Mouse (Mus musculus) megakaryocyte progenitor cell, adult 5-6 weeks (primary cell): ENCODE measurements around the gene Scn1b. TPM values are rescaled to one million over a fixed set of nuclear protein-coding genes. Genes with fewer than 3 reads are reported as not detected.

ENCODE experiments used
- ATAC-seq: replicated peaks from 2 replicates; pipeline ENCODE4 v1.8.0; 2016; ENCODE audit warnings: mild to moderate bottlenecking, moderate TSS enrichment, inconsistent platforms; ENCODE audit not compliant: poor library complexity
- total RNA-seq, 2 experiments: library from RNA; stranded (forward) in 1 of 2; stranded (reverse) in 1 of 2; fragments of 157-497, 149-512 nt in 1 of 2; fragments of 200-1000 nt in 1 of 2; gene quantifications; 2 replicates each; pipeline versions ENCODE4 v1.2.3 to v1.2.4; 2015 to 2017

Gene Scn1b
- total RNA-seq, 2 experiments from 2014 or later = 0.37 TPM; not detected in 1

DNA sequence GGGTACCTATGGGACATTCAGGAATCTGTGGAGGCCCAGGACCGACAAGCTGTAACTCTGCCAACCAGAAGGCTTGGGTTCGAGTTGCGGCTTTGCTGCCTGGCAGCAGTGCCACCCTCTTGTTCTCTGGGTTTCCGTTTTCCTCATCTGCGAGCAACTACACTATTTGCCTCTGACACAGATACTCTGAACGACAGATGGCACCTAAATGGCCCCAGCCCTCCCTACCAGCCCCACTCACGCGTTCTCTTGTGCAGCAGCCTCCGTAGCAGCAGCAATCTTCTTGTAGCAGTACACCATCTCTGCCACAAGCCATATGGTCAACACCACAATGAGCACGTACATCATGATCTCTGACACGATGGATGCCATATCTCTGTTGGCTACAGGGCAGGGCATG, 9.3 kb downstream of the Scn1b start:
- no peak for ATAC-seq

GRCm38 (mm10) chr7:31116721-31117145, 10.1 kb downstream of the Scn1b start:
- ATAC-seq = no peak

DNA sequence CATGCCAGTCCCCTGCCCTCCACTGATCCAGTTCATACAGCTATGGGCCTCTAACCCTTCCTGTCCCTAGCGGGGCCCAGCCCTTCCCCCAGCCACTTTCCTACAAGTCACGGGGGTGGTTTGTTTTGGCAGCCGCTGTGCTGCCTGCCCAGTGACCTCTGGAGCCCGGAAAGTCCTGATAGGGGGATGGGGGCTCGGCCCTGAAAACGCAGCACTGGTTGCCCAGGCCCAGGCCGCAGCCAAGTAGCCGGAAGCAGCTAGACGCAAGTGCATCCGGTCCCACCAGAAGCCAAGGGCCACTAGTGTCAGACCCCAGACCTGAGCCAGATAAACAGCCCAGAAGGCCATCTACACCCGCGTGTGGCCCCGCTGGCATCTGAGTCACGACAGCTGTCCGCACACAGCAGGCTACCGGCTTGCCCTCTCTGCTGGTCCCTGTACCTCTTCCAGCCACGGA, 11.2 kb downstream of the Scn1b start:
- peak; percentile 27 for ATAC-seq

GRCm38 (mm10) chr7:31115182-31115581, 11.6 kb downstream of the Scn1b start, which contains the start of gene Hpn:
Gene Hpn, minus strand, starts transcription at chr7:31115290.
- ATAC-seq = no peak

DNA sequence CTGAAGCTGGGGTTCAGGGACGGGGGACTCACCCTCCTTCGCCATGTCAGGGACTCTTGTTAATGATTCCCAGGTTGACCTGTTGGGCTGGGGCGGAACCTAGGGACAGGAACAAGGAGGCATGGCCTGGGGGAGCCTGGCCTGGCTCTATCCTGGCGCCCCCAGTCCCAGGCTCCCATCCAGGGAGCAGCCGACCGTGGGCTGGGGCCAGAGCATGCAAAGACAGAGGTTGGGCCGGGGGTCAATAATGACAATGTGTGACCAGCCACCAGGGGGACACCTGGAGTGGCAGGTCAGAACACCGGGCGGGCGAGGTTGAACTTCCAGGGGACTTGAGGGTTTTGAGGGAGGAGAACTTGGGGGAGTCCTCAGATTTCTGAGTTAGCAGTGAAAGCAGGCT, 12.2 kb downstream of the Scn1b start:
- no peak for ATAC-seq

- ATAC-seq = no peak
Measured at GRCm38 (mm10) chr7:31113800-31114199, 13.0 kb downstream of the Scn1b start.

DNA sequence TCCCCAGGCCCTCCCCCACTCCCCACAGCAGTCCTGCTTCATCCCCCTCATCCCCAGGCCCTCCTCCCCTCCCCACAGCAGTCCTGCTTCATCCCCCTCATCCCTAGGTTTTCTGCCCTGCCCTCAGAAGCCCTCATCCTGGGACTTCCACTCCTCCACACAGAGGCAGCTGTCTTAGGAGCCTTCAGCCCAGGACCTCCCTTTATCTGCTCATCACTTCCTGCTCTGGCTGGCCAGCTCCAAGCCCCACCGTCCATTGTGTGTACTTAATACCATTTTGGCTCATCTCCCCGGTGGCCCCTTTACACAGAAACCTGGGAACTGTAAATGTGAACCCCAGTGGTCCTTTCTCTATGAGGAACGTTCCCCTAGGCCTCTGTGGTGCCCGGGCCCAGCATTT, 14.8 kb downstream of the Scn1b start:
- no peak for ATAC-seq

- peak; percentile 64 for ATAC-seq
Measured at GRCm38 (mm10) chr7:31110861-31111385, 15.9 kb downstream of the Scn1b start.

DNA sequence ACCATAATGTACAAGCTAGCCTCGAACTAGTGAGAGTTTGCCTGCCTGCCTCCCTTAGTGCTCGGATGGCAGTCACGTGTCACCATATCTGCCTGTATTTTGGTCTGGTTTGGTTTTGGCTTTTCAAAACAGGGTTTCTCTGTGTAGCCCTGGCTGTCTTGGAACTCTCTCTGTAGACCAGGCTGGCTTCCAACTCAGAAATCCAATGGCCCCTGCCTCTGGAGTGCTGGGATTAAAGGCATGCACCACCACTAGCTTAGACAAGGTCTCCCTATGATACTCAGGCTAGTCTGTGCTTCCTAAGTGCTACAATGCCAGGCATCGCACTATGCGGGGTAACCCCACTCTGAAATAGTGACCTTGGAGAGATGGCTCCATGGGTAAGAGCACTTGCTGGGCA, 17.0 kb downstream of the Scn1b start:
- ATAC-seq = no peak

GRCm38 (mm10) chr7:31109091-31109490, 17.7 kb downstream of the Scn1b start:
- peak; percentile 16; the same call in 1 of the 2 replicates for ATAC-seq

DNA sequence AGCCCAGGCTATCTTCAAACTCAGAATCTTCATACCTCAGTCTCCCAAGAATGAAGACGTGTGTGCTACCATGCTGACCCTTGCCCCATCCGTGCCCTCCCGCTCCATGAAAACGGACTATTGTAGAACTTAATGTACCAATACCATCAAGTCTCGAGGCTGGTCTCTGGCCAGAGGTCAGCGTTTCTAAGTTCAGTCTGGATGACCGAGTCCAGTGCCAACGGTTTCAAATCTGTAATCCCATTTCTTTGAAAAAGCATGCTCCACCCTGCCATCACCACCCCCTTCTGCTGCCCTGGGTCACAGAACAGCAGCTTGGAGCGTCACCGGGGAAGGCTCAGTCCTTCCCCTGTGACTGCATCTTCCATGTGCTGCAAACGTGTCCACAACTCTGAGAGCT, 19.0 kb downstream of the Scn1b start:
- no peak for ATAC-seq

DNA sequence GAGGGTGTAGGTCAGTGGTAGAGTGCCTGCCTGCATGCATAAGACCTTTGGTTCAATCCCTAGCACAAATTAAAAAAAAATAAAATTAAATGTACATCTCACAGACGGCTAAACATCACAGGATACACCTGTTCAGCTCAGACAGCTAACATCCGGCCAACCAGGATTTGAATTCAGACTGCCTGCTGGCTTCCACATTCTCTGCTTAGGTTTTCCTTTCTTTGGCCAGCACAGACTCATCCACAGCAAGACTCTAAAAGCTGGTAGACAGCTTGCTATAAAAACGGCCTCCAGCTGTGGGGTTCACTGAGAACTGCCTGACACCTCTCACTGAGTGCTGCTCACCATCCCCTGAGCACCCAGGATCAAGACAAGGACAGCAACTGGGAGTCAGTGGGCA, 20.6 kb downstream of the Scn1b start:
- no peak for ATAC-seq

DNA sequence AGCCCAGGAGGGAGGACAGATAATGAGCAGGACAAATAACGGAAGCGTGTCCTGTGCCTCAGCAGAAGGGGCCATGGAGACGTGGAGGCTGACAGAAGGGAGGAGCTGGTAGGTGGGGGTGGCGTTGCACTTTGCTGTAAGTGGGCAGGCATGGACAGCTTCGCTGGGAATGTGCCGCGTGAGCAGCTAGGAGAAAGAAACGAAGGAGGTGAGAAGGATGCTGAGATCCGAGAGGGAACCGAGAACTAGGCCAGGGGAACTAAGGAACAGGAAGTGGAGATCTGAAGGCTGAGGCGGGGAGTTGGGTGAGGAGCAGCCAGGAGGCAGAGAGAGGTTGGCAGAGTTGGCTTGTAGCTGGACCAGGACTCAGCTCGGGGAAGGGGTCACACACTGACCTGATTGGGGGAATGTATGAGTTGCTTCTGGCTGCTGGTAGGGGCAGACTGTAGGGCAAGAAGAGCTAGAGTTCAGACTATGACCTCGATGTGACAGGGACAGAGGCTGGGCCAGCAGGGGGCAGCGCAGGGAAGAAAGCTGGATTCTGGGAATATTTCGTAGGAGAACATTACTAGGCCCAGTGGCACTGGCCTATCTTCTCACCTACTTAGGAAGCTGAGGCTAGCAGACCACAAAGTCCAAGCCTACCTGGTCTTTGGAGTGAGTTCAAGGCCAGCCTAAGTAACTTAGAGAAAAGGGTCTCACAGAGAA, 21.6 kb downstream of the Scn1b start:
- peak; percentile 38 for ATAC-seq

DNA sequence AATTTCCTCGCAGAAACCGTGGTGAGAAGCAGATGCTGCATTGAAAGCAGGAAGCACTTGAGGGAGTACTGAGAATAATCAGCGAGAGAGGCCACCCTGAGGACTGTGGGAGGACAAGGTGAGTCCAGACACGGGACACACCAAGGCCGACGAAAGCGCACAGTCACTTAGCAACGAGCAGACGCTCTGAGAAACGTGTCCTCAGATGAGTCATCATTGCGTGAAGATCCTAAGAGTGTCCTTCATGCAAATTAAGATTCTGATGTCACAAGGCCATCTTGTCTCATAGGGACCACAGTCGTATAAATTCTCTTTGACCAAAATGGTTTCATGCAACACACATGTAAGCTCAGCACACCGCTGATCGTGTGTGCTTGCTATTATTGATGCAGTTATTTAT, 26.0 kb downstream of the Scn1b start:
- no peak for ATAC-seq

DNA sequence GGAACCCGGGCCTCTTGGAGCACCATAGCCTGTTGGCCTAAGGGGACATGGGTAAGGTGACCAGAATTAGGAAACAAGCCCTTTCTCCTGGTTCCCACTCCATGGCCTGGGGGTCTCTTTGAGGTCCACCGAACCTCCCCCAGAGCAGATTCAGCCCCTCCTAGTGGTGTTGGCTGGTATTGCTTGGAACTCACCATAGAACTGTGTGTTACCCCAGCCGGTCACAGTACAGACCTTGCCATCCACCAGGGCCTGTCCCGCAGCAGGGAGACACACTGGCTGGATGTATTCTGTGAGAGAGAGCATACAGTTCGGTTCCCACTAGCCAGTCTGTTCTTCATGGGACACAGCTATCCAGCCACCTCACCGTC, 27.2 kb downstream of the Scn1b start:
- ATAC-seq = no peak

DNA sequence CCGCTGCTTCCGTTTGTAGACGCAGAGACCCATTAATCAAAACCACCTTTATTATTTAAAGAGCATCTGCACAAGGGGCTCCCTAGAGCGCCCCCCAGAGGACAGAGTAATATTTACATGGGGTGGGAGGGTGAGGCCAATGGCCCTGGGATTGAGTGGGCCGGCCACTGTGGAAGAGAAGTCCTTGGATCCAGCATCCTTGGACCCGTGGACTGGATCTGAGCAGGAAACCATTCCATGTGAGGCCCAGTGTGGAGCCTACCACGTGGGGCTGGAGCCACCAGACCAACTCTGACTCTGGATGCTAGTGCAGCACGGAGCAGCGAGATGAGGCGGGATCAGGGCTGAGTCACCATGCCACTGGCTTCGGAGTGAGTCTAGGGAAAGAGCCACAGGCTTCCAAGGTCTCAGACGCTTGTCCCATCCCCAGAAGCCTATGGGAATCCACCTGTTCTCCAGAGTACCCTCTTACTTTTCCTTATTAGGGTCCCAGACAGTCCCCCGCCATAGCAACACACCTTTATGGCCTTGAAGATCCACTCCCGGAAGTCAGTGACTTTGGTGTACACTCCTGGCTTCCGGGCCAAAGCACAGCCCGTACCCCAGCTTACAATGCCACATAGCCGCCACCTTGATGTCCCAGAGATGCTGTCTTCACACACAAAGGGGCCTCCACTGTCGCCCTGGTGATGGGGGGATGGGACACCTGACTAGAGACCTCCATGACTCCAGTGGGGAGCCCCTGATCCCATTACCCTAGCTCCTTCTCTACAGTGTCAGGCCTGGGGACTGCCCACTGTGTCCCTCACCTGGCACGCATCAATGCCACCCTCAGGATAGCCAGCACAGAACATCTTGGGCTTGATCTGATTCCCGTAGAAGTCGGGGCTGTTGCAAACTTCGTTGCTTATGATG, 27.8 kb downstream of the Scn1b start:
- ATAC-seq = no peak

GRCm38 (mm10) chr7:31097583-31098248, 29.1 kb downstream of the Scn1b start:
- ATAC-seq = peak; percentile 90

DNA sequence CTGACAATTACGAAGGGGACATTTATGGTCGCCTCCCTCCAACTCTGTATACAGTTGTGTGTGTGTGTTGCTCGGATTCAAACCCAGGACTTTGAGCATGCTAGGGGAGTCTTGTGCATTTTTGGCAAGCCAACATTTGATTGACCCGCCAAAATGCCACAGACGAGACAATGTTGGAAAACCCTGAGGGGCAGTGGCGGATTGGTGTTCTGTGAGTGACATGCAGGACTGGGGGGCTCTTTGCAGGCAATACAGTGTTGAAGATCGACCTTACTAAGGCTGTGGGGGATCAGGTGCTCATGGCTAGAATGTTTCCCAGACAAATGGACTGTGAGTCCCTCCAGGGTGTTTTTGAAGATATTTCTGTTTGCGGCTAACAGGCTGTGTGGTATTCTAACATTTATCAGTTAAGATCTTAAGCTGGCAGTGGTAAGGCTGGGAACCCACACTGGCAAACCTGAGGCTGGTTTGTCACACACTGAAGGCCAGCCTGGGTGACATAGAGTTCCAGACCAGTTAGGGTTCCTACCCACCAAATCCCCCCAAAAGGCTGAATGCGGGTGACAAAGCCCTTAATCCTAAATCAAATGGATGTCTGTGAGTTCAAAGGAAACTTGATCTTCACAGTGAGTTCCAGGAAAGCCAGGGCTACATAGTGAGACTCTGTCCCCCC, 29.8 kb downstream of the Scn1b start:
- peak; percentile 15; the same call in 1 of the 2 replicates for ATAC-seq

GRCm38 (mm10) chr7:31094774-31095501, 31.9 kb downstream of the Scn1b start:
- ATAC-seq = peak; percentile 18; the same call in 1 of the 2 replicates

- peak; percentile 87 for ATAC-seq
Measured at GRCm38 (mm10) chr7:31089721-31090120, 37.1 kb downstream of the Scn1b start.
